Mouse (Mus musculus) myocyte (in vitro differentiated cells): ENCODE results near the gene Pkp4.

Experiments
- CEBPB ChIP-seq: IDR thresholded peaks from 2 replicates; pipeline ENCODE4 v1.6.1; 2011; ENCODE audit warnings: mild to moderate bottlenecking, moderate library complexity; ENCODE audit not compliant: poor library complexity, insufficient read depth, severe bottlenecking
- POLR2A ChIP-seq: IDR thresholded peaks from one replicate; pipeline ENCODE4 v1.6.1; 2011; ENCODE audit warnings: low read depth, mild to moderate bottlenecking, control low read depth, moderate library complexity; ENCODE audit not compliant: insufficient read length
- POLR2AphosphoS2 ChIP-seq: IDR thresholded peaks from one replicate; pipeline ENCODE4 v1.6.1; 2011; ENCODE audit warnings: low read depth, control low read depth; ENCODE audit not compliant: insufficient read length
- TCF12 ChIP-seq: IDR thresholded peaks from one replicate; pipeline ENCODE4 v1.6.1; 2011; ENCODE audit warnings: mild to moderate bottlenecking, control low read depth; ENCODE audit not compliant: poor library complexity, insufficient read depth, severe bottlenecking

DNA sequence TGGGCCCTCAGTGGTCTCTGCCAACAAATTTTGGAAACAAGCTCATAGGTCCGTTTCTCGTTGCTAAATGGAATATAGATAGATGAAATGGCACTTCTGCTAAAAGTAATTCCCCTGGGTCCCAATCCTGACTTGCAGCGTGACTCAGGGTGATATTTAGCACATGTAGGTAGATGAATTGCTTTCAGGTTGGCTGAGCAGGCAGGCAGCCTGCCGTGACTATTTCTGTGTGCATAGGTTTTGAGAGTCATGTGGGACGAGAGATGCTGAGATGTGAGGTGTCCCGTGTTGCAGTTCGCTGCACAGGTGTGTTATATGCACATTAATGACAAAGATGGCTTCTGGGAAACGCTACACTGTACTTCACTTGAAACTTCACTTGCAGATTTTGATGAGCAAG lies 111.2 kb downstream of the Pkp4 start:
- TF ChIP-seq POLR2A (no peak), CEBPB (no peak), TCF12 (no peak), POLR2AphosphoS2 (no peak)
